Mouse (Mus musculus) granulocyte monocyte progenitor cell, adult 5-6 weeks (primary cell): ENCODE results near the gene Psma3. TPM values are rescaled to one million over a fixed set of nuclear protein-coding genes. Genes with fewer than 3 reads are reported as not detected.

Source experiments
- ATAC-seq: replicated peaks from 2 replicates; pipeline ENCODE4 v1.8.0; 2016; ENCODE audit warnings: mild to moderate bottlenecking, moderate TSS enrichment, inconsistent platforms; ENCODE audit not compliant: poor library complexity, severe bottlenecking
- total RNA-seq, 2 experiments: library from RNA; stranded (forward) in 1 of 2; stranded (reverse) in 1 of 2; fragments of 200-712, 200-1000 nt in 1 of 2; fragments of >200 nt in 1 of 2; fragmentation: Nextera tagmentation in 1 of 2; gene quantifications; 2 replicates each; pipeline ENCODE4 v1.2.3; 2014 to 2017

The Psma3 gene
- 400 and 405 TPM in 2 replicates for total RNA-seq (2014; fragmentation: Nextera tagmentation)
- 401 and 460 TPM in 2 replicates for total RNA-seq (2017)

DNA sequence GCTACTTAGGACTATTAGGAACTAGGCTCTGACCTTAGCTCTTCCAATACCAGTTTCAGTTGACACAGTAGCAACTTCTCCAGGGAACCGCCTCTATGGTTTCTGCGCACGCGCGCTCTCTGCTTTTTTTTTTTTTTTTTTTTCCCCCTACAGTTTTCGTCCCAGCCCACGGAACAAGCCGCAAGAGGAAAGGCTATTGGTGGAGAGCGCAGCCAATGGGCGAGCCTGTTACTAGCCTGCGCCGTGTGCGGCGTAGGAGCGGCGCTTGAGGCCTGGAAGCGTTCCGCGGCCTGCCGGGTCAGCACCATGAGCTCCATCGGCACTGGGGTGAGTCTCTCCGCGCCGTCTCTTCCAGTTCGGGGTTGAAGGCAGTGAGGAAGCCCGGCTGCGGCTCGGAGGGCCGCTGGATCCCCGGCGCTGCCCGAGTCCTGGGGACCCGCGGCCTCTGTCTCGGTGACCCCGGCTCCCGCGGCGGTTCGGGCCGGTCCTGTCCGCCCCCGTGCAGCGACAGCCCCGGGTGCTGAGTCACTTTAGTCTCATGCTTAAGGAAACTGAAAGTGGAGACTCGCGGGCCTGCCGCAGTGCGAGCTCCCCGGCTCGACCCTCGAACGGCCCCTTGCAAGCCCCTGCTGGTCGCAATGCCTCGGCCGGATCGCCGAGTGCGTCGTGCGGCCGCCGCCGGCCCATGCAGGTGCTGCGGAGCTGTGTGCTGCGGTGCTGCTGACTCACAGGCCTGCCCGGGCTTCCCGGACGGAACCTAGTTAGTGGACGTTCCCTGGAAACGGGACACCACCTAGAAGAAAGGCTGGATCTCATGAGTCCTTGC is at the start of gene Psma3:
Gene Psma3, plus strand, starts transcription at position 181 of the 826 bp plus-strand sequence.
- peak; percentile 89 for ATAC-seq

- ATAC-seq: no peak
Measured at GRCm38 (mm10) chr12:70929781-70930180, 44.6 kb upstream of the Psma3 start.

DNA sequence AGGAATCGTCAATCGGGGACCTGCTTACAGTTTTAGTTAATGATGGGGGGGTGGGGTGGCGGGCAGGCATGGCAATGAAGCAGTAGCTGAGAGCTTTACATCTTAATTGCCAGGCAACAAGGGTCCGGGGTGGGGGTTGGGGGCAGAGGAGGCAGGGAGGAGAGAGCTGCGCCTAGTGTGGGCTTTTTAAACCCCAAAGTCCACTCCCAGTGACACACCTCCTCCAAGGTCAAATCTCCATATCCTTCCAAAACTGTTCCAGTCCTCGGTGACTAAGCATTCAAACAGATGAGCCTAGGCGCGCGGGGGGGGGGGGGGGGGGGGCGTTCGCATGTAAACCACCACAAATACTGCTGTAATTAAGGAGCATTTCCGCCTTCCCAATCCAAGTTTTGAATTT is 37.3 kb upstream of the Psma3 start:
- ATAC-seq: peak; percentile 26

- ATAC-seq: peak; percentile 99
Measured at GRCm38 (mm10) chr12:70937571-70938384, 36.6 kb upstream of the Psma3 start, which contains the start of gene Actr10. TSS of gene Actr10 (plus strand) at chr12:70937857.

DNA sequence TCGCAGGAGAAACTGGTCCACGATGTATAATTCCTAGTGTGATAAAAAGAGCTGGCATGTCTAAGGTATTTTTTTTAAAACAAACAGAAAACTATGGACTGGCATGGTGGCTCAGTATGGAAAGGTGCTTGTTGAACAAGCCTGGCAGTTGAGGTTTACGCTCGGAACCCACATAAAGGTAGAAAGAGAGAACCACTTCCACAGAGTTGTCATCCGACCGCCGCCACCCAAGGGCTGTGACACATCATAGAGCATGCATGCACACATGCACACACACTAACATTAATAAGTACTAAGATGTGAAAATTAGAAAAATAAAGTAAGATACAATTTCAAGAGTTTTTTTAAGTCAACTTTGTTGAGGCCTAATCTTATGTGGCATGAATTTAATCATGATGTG is 33.6 kb upstream of the Psma3 start:
- no peak for ATAC-seq

GRCm38 (mm10) chr12:70944181-70944580 is 30.2 kb upstream of the Psma3 start:
- ATAC-seq: no peak

GRCm38 (mm10) chr12:70946585-70947256 is 27.7 kb upstream of the Psma3 start:
- no peak for ATAC-seq

DNA sequence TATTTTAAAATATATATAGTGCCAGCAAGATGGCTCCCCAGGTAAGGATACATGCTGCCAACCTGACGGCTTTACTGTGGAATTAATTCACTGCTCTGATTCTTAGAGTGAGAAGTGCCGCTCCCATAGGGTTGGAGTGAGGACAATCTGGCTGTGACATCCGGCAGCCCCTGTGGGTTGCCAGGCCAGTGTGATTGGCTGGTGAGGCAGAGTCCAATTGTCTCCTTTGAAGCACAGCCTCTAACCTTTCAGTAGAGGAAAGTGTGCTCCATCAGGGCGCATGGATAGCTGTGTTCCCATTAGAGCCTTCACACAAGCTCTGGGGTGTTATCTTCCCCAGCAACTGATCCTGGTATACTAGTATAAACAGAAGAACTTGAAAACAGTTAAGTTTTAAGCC is 15.8 kb upstream of the Psma3 start:
- no peak for ATAC-seq

DNA sequence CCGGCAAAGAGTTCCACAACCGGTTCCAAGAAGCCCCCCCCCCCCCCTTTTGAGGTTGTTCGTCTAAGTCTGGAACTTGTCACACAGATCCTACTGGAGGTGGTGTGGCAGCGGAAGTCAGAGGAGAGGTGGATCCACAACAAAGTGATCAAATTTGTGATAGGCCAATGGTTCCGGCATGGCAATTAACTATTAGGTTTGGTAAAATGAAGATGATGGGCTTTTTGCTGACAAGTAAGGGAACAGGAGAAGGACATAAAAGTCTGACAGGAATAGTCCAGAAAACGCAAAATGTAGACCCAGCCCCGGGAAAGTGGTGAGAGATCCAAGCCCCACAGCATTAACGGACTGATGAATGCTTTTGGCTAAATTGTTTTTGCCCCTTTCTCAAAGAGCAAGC is 6.8 kb upstream of the Psma3 start:
- ATAC-seq: no peak

- peak; percentile 87 for ATAC-seq
Measured at GRCm38 (mm10) chr12:70968141-70968790, 6.2 kb upstream of the Psma3 start.

DNA sequence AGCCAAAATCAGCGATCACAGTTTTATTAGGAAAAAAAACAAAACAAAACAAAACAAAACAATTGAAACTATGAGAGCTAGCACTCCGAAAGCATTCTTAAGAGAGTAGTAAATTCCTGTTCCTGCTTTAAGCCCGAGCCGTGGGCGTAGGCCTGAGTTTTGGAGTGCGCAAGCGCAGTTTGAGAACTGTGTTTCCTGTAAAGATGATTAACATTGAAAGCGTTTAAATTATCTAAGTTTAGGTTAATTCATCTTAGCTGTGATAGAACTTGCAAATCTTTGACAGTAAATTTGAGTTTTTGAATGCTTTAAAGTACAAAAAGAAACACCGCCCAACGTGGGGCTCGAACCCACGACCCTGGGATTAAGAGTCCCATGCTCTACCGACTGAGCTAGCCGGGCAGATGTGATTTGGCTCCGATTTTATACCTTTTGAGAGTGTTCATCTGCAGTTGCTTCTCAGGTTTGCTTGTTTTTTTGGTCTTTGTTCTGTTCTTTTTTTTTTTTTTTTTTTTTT is 5.6 kb upstream of the Psma3 start:
- ATAC-seq: peak; percentile 41

DNA sequence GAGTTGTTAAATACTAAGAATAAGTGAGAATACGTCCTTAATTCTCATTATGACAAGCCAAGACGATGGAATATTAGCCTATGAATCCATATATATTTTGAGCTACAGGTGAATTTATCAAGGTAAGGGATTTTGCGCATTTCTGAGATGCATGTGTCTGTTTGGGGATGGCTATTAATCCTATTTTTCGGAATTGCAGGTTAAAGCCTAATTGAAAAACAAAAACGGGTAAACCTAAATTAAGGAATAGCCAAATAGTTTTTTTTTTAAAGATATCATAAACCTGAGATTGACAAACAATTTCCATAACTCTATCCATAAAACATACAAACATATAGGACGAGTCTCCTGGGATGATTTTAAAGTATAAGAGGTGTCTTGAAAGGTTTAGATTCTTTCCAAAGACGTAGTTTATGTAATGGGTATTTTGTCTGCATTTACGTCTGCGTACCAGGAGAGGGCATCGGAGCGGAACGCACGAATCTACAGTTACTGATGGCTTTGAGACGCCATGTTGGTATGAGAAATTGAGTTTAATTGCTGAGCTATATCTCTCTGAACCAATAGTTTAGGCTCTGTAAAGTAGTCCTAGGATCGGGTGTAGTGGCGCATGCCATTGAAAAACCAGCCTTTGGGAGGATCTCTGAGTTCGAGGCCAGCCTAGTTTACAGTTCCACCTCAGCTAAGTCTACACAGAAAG is 4.8 kb upstream of the Psma3 start:
- ATAC-seq: peak; percentile 54

GRCm38 (mm10) chr12:70973831-70974230 is 590 bp upstream of the Psma3 start:
- no peak for ATAC-seq

- ATAC-seq: no peak
Measured at GRCm38 (mm10) chr12:70975406-70975805, 985 bp downstream of the Psma3 start.

GRCm38 (mm10) chr12:70975891-70976290 is 1.5 kb downstream of the Psma3 start:
- ATAC-seq: no peak

DNA sequence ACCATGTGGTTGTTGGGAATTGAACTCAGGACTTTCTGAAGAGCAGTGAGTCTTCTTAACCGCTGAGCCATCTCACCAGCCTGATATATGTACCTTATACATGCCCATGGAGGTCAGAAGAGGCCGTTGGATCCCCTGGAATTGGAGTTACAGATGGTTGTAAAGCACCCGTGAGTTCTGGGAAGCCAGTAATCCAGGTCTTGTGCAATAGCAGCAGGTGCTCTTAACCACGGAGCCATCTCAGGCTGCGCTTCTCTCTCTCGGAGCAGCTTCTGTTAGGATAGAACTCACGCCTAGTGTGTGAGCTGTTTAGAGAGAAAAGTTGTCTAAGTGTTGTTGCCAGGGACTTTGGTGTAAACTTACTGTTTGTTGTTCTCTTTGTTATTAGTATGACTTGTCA is 3.9 kb downstream of the Psma3 start:
- peak; percentile 23 for ATAC-seq

GRCm38 (mm10) chr12:70984855-70985550 is 10.6 kb downstream of the Psma3 start:
- no peak for ATAC-seq

GRCm38 (mm10) chr12:70997225-70997624 is 22.8 kb downstream of the Psma3 start:
- no peak for ATAC-seq

GRCm38 (mm10) chr12:70999423-70999903 is 25.0 kb downstream of the Psma3 start:
- ATAC-seq: peak; percentile 86
